Mouse (Mus musculus) embryonic facial prominence, embryonic 10.5 days (tissue): ENCODE results near the gene Tssc4. TPM values are rescaled to one million over a fixed set of nuclear protein-coding genes. Genes with fewer than 3 reads are reported as not detected.

Experiments used
- DNase-seq: peaks from one replicate; pipeline ENCODE4 v3.0.0-alpha.2; 2017; ENCODE audit warnings: low spot score
- H3K27ac ChIP-seq: fragments of 300-500 bp; sonication (generic); replicated peaks from 2 replicates; pipeline ENCODE4 v1.5.1; 2016; ENCODE audit warnings: mild to moderate bottlenecking
- H3K27me3 ChIP-seq: fragments of 300-500 bp; sonication (generic); replicated peaks from 2 replicates; pipeline ENCODE4 v1.6.1; 2016; ENCODE audit warnings: low read depth, mild to moderate bottlenecking; ENCODE audit not compliant: poor library complexity, severe bottlenecking
- H3K36me3 ChIP-seq: fragments of 300-500 bp; sonication (generic); replicated peaks from 2 replicates; pipeline ENCODE4 v1.6.1; 2016; ENCODE audit warnings: mild to moderate bottlenecking, moderate library complexity
- H3K4me1 ChIP-seq: fragments of 300-500 bp; sonication (generic); 2 replicates; pipeline ENCODE4 v1.6.1; 2016
- H3K4me3 ChIP-seq: fragments of 300-500 bp; sonication (generic); 2 replicates; pipeline ENCODE4 v1.5.1; 2016; ENCODE audit warnings: mild to moderate bottlenecking, moderate library complexity
- H3K9me3 ChIP-seq: fragments of 300-500 bp; sonication (generic); 2 replicates; pipeline ENCODE4 v1.6.1; 2016; ENCODE audit warnings: mild to moderate bottlenecking
- WGBS: fragments of 180-500 bp; shearing (Covaris S2); methylation state at CpG from one replicate; pipeline ENCODE4 v1.1.7; 2016; 5-methylcytosine and 5-hydroxymethylcytosine counted together
- polyA plus RNA-seq: library from polyadenylated mRNA; unstranded; fragments of >200 nt; fragmentation: Nextera tagmentation; extraction: Ambion mirVana; gene quantifications from 2 replicates; pipeline ENCODE4 v1.2.1, GENCODE M21; 2016

Gene Tssc4
- polyA plus RNA-seq, 1 experiment from 2014 or later = 130 TPM

DNA sequence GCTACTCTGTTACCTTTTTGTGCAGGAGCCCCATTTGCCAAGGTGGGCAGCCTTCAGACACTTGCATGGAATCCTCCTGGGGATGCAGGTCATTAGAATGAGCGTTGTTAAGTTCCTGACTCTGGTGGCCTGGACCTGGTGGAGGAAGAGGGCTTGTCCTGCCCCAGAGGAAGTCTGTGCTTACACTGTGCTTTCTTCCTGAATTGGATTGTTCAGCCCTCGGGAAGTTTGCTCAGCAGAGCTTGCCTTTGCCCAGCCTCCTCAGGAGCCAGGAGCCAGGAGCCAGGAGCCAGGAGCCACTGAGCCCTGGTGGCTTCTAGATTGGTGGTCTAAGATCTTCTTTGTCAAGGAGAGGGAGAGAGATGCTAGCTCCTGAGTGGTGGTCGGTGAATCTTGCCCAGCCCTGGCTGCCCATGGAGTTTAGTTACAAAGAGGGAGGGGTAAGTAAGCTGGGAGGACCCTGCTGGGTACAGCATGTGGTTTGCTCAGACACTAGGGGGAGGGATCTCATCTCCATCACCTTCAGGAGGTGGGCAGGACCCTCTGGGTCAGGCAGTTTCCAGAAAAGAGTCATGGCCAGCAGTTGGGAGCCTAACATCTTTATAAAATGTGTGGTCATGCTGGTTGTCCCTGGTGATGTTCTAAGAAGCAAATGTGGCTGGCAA is 40.1 kb downstream of the Tssc4 start:
- DNase-seq = no peak
- 24% methylated on average over 3 of the region's 3 CpGs for WGBS
- Histone ChIP-seq H3K27ac (no peak overlapping the region), H3K9me3 (no peaks in the 10 kb centered on the region), H3K4me1 (peaks cover 28% of the 10 kb centered on the region), H3K27me3 (peaks cover 86% of the 10 kb centered on the region), H3K36me3 (no peaks in the 10 kb centered on the region), H3K4me3 (no peak overlapping the region)

DNA sequence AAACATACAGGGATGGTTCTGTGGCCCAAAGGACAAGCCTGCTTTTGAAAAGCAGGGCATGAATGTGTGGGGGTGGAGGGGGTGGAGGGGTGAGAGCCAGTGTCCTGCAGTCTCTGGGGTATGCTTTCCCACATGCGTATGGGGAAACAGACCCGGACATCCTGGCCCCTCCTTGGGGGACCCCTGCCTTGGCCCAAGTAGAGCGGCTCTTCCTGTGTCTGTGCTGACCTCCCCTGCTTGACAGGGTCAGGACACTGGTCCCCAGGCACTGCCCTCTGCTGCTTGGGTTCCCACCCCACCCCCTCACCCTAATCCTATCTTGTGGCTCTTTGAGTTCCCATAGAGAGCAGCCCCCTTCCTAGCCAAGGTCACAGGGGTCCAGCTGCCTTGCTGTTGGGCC is 40.6 kb downstream of the Tssc4 start:
- 63% methylated on average over 3 of the region's 3 CpGs for WGBS
- no peak for DNase-seq
- no peak overlapping the region for H3K27ac ChIP-seq
- H3K27me3 ChIP-seq = peaks cover 80% of the 10 kb centered on the region
- H3K4me3 ChIP-seq = no peak overlapping the region
- no peaks in the 10 kb centered on the region for H3K36me3 ChIP-seq
- H3K9me3 ChIP-seq = peaks cover 2% of the 10 kb centered on the region; the same call in 1 of the 2 replicates
- H3K4me1 ChIP-seq = peaks cover 28% of the 10 kb centered on the region

DNA sequence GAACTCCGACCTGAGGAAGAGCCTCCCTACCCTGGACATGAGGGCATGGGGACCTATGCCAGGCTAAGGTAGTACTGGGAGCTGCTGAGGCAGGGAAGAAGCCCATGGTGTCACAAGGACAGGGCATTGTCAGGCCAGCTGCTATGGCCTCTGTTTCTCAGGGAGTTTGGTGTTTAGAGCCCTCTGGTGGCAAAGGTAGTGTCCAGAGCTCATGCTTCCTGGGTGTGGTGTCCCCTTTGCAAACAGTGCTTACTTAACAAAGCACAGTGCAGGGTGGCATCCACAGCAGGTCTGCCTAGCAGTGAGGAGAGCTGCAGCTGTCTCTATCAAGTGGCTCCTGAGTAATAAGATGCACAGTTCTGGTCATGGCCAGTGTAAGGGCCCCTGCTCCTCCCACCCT is 41.8 kb downstream of the Tssc4 start:
- 71% methylated on average over 1 of the region's 1 CpGs for WGBS
- peaks cover 69% of the 10 kb centered on the region for H3K27me3 ChIP-seq
- no peak overlapping the region; the same call in 1 of the 2 replicates for H3K27ac ChIP-seq
- H3K4me1 ChIP-seq = peaks cover 28% of the 10 kb centered on the region
- H3K9me3 ChIP-seq = peaks cover 6% of the 10 kb centered on the region; the same call in 1 of the 2 replicates
- no peaks in the 10 kb centered on the region for H3K36me3 ChIP-seq
- no peak for DNase-seq
- no peak overlapping the region for H3K4me3 ChIP-seq

DNA sequence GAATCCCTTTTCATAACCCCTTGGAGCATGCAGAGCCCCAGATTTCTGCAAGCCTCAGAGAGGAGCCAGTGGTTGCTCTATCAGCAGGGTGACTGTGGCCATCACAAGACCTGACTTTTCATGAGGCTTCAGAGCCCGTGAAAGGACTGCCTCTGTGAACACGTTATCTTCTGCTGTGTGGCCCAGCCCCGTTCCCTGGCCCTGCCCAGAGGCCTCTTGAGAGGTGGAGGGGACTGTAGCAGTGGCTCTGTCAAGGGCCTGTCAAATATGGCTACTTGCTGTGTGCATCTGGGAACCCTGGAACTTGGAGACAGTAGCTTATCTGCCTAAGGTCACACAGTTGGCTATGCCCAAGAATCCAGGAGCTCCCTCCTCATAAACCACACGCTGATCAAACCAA is 42.7 kb downstream of the Tssc4 start:
- Histone ChIP-seq H3K27ac (no peak overlapping the region), H3K36me3 (no peaks in the 10 kb centered on the region), H3K27me3 (peaks cover 60% of the 10 kb centered on the region), H3K4me1 (peaks cover 26% of the 10 kb centered on the region), H3K9me3 (peaks cover 6% of the 10 kb centered on the region; the same call in 1 of the 2 replicates), H3K4me3 (no peak overlapping the region)
- no peak for DNase-seq
- 71% methylated on average over 4 of the region's 4 CpGs for WGBS

DNA sequence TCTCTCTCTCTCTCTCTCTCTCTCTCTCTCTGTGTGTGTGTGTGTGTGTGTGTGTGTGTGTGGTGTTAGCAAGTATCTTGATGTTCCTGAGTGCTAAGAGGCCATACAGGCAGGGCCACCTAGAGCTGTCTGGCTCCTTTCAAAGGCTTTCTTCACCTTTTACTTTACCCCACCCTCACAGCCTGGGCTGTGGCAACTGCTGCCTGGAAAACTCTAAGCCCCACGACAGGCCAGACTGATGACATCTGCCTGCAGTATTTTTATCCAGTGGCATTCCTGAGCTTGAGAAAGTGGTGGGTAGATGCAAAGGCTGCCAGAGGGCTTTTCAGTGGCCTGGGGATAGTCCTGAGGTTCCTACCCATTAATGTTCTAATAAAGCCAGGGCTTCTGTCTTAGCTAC is 43.3 kb downstream of the Tssc4 start:
- Histone ChIP-seq H3K36me3 (no peaks in the 10 kb centered on the region), H3K27ac (no peak overlapping the region), H3K27me3 (peaks cover 53% of the 10 kb centered on the region), H3K4me1 (peaks cover 19% of the 10 kb centered on the region), H3K9me3 (peaks cover 6% of the 10 kb centered on the region; the same call in 1 of the 2 replicates), H3K4me3 (no peak overlapping the region)
- WGBS = 51% methylated on average over 1 of the region's 1 CpGs
- no peak for DNase-seq

DNA sequence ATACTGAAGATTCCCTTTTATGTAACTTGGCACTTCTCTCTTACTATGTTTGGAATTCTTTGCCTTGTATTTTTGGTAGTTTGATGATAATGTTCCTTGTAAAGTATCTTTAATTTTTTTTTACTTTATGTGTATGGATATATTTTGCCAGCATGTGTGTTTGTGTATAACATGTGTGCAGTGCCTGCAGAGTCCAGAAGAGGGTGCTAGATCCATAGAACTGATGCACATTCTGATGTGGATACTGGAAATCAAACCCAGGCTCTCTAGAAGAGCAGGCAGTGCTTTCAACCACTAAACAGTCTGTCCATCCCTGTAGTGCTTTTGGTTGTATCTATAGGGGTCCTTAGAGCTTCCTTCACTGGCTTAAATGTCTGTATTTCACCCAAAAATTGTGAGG is 45.7 kb downstream of the Tssc4 start:
- Histone ChIP-seq H3K4me1 (peaks cover 17% of the 10 kb centered on the region), H3K36me3 (no peaks in the 10 kb centered on the region), H3K4me3 (no peak overlapping the region), H3K27me3 (peaks cover 29% of the 10 kb centered on the region), H3K9me3 (peaks cover 6% of the 10 kb centered on the region; the same call in 1 of the 2 replicates), H3K27ac (no peak overlapping the region)
- DNase-seq = no peak

DNA sequence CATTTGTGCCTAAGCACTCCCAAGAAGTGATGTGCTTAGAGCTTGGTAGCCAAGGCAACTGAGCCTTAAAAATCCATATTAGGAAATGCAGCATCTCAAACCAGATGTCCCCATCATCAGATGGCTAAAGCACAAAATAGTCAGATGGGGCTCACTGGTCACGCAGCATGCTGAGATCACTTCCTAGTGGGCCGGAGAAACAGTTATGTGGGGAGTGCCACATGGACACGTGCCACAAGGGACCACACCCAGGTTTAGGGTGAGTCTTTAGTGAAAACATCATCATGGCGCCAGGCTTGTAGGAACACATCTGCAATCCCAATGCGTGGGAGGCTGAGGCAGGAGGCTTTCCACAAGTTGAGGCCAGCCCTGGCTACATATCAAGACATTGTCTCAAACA is 47.5 kb downstream of the Tssc4 start:
- peaks cover 6% of the 10 kb centered on the region; the same call in 1 of the 2 replicates for H3K9me3 ChIP-seq
- no peak for DNase-seq
- WGBS = 85% methylated on average over 5 of the region's 5 CpGs
- 0 out of 2 replicates have a peak, but pooled peaks cover 13% of the 10 kb centered on the region for H3K27me3 ChIP-seq
- H3K27ac ChIP-seq = no peak overlapping the region
- no peaks in the 10 kb centered on the region for H3K36me3 ChIP-seq
- H3K4me3 ChIP-seq = no peak overlapping the region
- H3K4me1 ChIP-seq = peaks cover 23% of the 10 kb centered on the region

DNA sequence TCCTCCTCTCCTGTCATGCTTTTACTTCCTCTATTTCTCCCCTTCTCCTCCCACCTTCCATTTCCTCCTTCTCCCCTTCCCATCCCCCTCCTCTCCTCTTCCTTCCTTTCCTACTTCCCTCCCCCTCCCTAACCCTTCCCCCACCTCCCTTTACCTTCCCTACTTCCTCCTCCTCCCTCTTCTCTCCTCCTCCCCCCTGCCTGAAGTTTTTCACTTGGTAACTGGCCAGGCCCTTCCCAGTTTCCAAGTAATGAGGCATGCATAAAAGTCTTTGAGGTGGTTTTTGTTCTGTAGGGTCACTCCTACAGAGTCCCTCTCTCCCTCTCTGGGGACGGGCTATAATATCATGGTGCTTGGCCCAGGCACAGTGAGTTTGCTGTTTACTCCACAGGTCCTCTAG is 50.4 kb downstream of the Tssc4 start:
- peak overlapping the region; percentile 69 for H3K27ac ChIP-seq
- peaks cover 4% of the 10 kb centered on the region; the same call in 1 of the 2 replicates for H3K27me3 ChIP-seq
- no peak overlapping the region for H3K4me3 ChIP-seq
- DNase-seq = no peak
- H3K4me1 ChIP-seq = peaks cover 48% of the 10 kb centered on the region
- H3K36me3 ChIP-seq = no peaks in the 10 kb centered on the region
- H3K9me3 ChIP-seq = peaks cover 6% of the 10 kb centered on the region; the same call in 1 of the 2 replicates
- WGBS = 45% methylated on average over 1 of the region's 1 CpGs

DNA sequence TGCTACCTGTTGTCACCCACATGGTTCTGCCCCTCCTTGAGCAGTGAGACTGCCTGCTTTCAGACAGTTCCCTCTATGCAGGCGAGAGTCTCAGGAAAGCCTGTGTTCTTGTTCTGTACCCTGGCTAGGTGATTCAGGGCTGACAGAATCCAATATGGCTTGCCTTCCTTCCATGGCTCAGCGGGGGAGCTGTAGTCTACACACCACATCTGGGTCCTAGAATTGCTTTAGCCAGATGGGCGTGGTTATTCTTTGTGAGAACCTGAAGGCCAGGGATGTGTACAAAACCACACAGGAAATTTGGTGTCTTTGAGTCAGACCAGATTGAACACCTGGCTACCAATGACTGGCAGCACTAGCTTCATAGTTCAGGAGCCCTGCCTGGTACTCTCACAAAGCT is 50.8 kb downstream of the Tssc4 start:
- Histone ChIP-seq H3K4me1 (peaks cover 52% of the 10 kb centered on the region), H3K27ac (peak overlapping the region; percentile 69), H3K9me3 (peaks cover 3% of the 10 kb centered on the region; the same call in 1 of the 2 replicates), H3K4me3 (no peak overlapping the region), H3K27me3 (peaks cover 4% of the 10 kb centered on the region; the same call in 1 of the 2 replicates), H3K36me3 (no peaks in the 10 kb centered on the region)
- no peak for DNase-seq
- 81% methylated on average over 3 of the region's 3 CpGs for WGBS

Other genes with a start within 250 kb of the Tssc4 start
- gene Th, start 138.1 kb upstream of the Tssc4 start, polyA plus RNA-seq = 5.6 and 6.9 TPM in 2 replicates
- 0.25 and 0.52 TPM in 2 replicates for gene Ascl2, start 100.0 kb upstream of the Tssc4 start, polyA plus RNA-seq
- gene Tspan32, start 64.2 kb upstream of the Tssc4 start, polyA plus RNA-seq = 4.4 and 4.6 TPM in 2 replicates
- gene Cd81, start 16.5 kb upstream of the Tssc4 start, polyA plus RNA-seq = 251 and 255 TPM in 2 replicates
- 0.60 and 0.77 TPM in 2 replicates for gene Trpm5, start 25.4 kb downstream of the Tssc4 start, polyA plus RNA-seq
- 1.0 and 1.5 TPM in 2 replicates for gene Kcnq1, start 37.1 kb downstream of the Tssc4 start, polyA plus RNA-seq